Mouse (Mus musculus): ENCODE results near the gene Gm30191.
A peak's percentile ranks its signal among the peaks of the same experiment; 100 is the strongest.

The Gm30191 gene

DNA sequence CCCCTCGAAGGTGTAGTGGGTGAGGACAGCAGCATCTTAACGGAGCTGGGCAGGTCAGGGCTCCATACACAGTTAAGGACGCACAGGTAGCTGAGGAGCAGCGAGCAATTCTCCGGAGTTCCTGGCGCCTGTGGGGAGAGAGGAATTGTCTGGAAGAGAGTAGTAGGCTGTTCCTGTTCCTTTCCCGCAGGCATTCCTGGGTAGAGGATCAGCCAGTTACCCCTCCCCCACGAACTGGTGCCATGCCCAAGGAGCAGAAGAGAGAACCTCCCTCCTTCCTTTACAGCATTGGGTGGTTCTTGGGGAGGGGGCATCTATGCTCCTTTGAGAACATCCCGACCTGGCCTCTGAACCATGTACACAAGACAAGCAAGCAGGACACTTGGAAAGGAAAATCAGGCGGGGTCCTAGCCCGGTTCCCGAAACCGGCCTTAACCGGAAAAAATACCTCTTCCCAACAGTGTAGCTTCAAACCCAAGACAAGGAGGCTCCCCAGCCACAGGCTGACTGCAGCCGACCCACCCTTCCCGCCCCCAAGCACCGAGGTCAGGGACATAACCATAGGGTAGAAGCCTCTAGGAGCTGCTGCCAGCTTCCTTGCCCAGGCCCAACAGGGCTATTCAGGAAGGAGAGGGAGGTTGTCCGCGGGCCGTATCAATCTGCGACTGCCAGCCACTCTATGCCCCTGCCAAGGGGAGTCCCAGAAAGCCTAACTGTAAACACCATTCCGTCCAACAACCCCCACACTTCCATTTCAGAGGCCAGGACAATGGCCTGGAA lies 5.6 kb downstream of the Gm30191 start:
- DNase-seq, result no peak

DNA sequence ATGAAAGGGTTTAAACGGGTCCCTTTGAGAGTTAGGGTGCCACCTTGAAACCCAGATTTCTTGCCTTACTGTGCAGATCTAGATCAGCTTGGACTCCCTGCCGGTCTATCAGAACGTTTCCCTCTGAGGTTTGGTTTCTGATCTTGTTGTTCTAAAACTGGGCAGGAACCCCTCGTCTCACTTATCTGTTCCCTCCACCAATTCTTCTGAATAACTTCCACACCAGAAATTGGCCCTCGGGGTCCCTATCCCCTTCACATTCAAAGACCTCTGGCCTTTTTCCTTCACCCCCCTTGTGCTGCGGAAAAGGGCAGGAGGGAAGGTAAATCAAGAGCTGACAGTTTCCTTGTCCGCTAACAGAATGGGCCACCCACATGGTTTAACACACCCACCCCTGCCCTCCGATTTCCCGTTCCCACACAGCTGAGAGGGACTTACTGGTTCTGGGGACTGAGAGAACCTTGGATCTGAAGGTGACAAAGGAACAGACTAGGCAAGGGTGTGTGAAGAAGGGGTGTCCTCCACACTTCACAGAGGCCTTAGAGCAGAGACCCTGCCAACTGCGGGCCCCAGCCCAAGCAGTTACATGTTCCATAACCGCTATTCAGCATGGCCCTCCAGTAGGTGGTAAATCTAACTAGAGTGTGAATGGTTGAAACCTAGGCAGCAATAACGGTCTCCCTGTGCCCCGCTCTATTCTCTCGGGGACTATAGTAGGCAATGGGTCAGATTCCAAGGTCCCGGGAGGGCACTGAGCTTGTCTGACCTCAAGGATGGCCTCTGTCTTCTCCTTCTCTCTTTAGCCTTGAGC lies 6.4 kb downstream of the Gm30191 start:
- no peak for DNase-seq

DNA sequence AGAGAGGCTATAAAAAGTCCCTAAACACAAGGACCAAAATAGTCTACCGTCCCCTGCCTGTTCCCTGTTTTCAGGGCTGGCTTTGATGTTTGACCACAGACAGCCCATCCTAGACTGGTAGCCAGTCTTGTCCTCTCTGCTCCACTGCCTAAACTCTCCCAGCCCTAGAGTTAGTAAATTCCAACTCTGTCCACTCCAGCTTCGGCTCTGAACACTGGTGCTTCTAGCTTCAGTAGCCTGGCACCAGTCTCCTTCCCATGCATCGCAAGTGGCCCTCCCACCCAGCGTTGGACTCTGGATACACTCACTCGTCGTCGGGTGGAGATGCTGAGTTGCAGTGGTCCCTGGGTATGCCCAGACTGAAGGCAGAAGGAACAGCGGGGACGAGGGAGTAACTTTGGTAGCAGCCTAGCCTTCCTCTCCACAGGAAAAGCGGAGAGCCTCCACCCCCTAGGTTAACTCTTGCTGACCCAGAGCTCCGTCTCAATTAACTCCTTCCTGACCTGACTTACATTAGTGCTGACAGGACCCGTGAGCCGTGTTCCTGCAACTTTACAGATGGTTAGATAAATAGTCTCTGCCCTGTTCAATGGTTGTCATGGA lies 7.1 kb downstream of the Gm30191 start, which contains the start of gene Grrp1:
Gene Grrp1 (minus strand): TSS at position 385 of the 603 bp plus-strand sequence.
- DNase-seq, result no peak

DNA sequence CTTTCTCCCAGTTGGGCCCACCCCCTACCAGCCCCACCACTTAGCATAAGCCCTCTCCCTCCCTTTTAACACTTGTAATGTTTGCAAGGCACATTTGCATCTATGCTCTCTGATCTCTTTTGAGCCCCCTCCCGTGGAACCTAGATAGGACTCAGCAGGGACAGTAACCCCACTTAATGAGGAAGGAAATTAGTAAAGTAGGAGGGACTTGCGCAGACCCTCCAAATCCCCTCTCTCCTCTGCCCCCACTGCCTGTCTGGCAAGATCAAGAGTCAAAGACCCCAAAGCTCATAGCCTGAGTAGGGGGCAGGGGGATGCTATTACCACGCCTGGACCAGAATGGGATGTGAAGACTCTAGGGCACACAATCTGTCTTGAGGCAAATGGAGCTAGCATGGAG lies 8.1 kb downstream of the Gm30191 start:
- no peak for DNase-seq

DNA sequence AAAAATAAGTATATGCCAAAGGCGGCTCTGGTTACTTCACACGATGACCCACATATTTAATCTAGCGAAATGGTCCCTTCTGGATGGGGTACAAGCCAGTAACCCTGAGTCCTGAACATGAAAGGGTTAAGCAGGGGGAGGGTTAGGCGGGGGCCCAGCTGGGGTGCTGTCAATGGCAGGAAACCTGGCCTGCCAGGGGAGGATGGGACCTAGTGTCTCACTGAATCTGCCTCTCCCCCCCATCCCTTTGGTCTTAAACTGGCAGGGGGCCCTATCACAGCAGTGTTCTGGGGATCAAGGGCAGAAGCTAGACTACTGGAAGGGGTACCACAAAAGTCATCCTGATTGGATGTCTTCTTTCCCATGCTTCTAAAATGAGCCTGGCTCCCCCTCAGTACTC lies 9.1 kb downstream of the Gm30191 start:
- peak; percentile 72 for DNase-seq

DNA sequence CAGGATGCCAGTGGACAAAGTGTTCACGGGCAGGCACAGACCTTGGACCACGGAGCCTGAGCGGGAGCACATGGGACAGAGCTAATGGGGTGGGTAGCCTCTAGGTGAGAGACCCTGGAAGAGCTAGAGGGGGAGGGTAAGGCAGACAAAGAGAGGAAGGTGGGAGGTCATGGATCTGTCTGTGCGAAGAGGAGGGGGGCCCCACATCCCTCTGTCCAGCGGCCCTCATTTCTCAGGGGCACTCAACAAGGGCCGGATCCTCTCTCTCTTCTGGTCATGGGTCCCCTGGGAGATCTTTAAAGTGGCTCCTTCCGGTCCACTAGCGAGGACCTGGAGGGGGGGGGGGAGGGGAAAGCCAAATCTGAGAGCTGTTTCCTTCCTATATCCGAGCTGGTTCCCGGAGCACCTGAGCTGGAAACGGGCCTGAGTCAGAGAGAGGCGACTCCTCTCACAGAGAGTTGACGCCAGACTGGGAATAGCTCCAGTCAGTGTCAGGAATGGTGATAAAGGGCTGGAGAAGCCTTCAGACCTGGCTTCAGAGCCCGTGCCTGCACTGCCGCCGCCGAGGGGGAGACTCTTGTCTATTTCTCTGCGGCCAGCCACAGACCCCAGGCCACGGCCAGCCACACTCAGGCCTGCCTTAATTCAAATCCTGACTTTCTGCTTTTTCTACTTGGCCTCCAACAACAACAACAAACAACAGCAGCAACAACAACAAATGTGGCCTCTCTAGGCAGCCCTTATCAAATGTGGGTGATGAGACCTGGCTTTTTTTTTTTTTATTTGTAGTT lies 9.9 kb downstream of the Gm30191 start:
- DNase-seq, result no peak

DNA sequence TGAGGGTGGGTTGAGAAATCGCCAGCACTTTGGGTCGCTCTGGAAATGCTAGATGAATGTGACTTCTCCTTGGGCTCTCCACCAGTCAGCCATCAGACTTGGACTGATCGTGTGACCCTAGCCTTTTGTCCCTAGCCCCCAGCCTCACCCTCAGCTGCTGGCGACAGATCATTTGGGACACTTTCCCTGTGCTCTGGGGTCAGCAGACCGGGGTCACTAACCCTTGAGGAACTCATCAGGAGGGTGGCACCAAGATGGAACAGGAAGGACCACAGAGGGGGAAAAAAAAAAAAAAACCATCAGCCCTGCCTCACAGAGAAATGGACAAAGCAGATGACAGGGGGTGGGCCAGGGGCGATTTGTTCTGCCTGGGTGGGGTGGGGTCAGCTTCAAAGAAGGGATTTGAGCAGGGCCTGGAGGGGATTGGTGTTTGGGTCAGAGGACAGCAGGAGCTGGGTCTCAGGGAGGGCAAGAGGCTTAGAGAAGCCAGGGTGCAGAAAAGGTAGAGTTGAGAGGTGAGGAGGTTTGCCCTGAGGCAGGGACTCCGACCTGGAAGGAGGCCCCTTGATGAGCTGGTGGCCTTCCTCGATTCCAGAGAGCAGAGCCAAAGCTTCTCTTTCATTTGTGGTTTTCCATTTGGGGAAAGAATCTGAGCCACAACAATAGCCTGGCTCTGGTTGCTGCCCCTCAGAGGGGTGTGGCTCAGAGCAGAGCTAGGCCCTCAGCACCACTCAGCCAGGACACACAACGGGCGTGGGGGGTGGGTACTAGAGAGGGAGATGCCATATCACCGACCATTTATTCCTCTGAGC lies 10.7 kb downstream of the Gm30191 start:
- DNase-seq, result no peak

DNA sequence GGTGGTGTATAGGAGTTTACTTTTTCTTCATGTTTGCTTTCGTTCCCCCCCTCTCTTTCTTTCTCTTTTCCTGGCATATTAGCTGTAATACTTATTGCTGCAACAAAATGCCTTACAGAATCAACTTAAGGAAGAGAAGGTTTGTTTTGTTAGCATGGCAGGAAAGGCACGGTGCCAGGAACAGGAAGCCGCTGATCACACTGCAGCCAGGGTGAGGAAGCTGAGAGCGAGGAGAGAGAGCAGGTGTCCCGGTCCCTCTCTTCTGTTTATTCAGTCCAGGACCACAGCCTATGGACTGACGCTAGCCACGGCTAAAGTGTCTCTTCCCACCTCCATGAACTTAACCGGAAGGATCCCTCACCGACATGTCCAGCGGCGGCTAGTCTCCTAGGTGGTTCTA lies 11.6 kb downstream of the Gm30191 start:
- DNase-seq, result peak; percentile 60

DNA sequence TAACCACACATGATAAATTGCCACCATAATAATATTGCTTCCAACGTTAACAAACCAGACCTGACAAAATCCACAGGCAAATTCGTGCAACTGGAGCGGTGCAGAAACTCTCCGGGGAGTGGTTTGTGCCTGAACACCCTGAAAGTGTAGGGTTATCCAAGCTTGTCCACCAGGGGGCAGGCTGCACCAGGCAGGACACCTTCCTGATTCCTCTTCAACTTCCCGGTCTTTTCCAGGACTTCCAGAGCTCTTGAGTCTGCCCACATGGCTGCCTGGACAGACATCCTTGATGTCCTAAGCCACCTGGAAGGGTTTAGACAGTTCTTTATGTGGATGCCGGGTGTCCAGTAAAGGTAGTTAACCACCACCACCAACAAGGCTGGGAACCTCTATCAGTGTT lies 16.5 kb downstream of the Gm30191 start:
- DNase-seq, result peak; percentile 79

DNA sequence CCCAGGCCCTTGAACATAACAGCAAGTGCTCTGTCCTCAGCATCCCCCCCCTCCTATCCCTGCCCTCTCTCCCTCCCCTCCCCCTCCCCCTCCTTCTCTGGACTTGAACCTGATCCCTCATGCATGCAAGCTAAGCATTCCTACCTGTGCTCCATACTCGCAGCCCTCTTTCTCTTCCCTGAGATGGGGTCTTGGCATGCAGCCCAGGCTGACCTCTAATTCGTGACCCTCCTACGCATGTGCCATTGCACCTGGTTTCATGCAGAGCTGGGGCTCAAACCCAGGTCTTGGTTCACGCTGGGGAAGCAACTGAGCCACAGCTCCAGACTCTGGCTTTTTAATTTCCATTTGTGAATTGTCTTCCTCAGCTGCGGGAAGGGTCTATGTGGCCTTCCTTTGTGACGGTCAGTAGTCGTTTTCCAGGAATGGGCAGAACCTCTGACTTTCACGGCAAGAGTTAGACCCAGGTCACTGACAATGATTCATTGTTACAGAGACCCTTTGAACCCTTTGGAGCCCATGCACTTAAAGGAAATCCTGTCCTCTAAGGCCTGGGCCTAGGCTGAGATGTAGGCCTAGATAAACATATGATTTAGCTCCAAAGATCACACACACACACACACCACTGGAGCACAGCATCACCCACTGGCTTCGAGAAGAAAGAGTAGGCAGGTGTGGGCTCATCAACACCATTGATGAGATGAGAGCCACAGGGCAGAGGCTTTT lies 19.3 kb downstream of the Gm30191 start:
- DNase-seq, result no peak

DNA sequence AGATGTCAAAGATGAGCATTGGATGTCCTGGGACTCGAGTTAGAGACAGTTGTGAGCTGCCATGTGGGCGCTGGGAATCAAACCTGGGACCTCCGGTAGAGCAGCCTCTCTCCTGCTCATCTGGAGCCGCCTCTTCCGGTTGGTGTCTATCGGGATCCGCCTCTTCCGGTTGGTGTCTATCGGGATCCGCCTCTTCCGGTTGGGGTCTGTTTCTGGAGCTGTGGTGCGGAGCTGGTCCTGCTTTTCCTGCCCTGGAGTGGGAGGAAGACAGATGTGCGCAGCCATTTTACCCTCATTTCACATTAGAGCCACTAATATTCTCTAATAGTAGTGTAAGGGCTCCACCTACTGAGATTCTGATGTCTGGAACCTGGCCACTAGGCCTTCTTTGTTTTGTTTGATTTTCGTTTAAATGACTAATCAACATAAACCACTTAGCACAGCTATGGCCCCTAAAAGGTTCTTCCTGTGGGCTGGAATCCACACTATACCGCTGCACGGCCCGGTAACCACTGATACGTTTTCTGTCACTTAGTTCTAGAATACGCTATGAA lies 21.4 kb downstream of the Gm30191 start:
- DNase-seq, result peak; percentile 10

DNA sequence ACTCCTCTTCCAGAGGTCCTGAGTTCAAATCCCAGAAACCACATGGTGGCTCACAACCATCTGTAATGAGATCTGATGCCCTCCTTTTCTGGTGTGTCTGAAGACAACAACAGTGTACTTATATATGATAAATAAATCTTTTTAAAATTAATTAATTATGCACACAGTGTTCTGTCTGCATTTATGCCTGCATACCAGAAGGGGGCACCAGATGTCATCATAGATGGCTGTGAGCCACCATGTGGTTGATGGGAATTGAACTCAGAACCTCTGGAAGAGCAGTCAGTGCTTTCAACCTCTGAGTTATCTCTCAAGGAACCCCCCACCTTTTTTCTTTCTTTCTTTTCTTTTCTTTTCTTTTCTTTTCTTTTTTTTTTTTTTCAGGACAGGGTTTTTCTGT lies 22.9 kb downstream of the Gm30191 start:
- peak; percentile 25 for DNase-seq

DNA sequence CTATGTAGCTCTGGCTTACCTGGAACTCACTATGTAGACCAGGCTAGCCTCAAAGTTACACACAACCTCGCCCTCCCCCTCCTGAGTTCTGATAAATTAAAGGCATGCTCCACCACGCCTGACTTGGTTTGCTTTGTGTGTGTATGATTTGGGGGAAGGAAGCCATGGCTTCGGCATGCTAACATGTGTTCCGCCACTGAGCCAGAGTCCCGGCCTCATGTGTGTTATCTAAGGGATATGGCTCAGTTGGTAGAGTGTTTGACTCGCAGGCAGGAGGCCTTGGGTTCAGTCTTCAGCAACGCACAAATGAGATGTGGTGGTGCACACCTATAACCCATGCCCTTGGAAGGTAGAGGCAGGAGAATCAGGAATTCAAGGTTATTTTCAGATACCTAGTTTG lies 25.2 kb downstream of the Gm30191 start:
- DNase-seq, result peak; percentile 8

DNA sequence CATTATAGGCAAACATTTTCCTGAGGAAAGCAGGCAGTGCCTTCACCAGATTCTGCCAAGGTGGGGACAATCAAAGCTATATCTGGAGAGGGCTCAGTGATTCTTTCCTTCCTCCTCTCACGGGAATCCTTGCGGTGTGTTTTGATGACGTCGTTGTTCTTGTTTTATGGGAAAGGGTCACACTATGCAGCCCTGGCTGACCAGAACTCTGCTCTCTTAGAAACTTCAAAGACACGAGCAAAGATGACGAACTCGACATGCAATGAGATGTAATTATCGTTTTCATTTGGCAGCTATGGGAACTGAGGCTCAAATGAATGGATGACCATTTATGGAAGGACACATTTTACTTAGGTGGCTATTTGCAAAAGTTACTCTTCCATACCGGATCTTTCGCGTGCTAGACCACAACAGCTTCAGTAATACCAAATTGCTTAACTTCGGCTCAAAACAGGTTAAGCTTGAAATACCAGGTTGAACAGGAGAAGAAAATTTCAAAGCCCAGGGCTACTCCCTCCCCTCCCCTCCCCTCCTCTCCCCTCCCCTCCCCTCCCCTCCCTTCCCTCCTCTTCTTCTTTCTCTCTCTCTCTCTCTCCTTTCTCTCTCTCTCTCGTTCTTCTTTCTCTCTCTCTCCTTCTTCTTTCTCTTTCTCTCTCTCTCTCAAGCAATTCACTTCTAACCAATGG lies 26.1 kb downstream of the Gm30191 start:
- peak; percentile 13 for DNase-seq

DNA sequence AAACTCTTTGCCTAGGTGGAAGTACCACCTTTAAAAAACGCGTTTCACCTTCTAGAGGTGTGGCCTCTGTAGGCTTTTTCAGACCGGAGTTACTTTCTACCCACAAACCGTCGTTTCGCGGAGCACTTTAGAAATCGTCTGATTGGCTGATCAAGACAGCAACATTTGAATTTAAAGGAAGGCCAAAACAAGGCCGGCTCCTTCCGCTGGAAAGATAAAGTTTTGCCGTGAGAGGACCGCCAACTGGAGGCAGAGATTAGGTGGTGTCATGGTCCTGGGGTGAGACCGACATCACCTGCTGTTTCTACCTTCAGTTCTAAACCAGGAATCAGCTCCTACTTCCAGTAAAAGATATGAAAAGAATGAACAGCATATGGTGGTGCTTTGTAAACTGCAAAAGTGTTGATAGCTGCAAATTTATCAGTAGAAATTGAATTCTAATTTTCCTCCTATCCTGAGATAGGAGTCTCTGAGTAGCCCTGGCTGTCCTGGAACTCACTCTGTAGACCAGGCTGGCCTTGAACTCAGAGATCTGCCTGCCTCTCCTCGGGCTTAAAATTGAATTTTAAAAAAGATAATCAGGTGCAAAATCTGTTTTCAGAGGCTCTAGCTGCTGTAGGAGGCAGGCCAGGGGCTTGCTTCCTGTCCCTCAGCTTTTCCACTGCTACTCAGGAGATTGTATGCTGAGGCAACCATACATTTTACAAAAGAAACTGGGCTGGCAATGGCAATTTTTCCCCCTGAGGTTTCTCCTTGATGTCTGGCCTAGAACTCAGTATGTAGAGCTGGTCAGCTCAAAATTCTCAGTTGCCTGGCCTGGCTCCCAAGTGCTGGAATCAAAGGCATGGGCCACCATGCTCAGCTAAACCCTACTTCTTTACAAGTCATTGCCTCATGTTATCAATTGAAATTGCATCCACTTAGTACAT lies 26.9 kb downstream of the Gm30191 start:
- DNase-seq, result peak; percentile 68

DNA sequence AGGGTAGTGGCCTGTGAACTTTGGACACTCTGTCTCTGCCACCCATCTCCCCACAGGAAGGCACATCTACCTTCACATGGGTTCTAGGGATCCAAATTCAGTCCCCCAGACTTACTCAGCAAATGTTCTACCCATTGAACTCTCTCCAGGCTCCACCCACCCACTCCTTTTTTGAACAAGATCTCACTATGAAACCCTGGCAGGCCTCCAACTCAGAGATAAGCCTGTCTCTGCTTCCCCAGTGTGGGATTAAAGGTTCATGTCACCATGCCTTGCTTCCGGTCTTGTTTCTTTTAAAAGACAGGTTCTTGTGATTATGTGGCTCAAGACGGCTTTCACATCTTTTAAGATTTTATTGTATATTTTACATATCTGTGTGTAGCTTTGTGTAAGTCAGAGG lies 38.2 kb downstream of the Gm30191 start:
- DNase-seq, result no peak

DNA sequence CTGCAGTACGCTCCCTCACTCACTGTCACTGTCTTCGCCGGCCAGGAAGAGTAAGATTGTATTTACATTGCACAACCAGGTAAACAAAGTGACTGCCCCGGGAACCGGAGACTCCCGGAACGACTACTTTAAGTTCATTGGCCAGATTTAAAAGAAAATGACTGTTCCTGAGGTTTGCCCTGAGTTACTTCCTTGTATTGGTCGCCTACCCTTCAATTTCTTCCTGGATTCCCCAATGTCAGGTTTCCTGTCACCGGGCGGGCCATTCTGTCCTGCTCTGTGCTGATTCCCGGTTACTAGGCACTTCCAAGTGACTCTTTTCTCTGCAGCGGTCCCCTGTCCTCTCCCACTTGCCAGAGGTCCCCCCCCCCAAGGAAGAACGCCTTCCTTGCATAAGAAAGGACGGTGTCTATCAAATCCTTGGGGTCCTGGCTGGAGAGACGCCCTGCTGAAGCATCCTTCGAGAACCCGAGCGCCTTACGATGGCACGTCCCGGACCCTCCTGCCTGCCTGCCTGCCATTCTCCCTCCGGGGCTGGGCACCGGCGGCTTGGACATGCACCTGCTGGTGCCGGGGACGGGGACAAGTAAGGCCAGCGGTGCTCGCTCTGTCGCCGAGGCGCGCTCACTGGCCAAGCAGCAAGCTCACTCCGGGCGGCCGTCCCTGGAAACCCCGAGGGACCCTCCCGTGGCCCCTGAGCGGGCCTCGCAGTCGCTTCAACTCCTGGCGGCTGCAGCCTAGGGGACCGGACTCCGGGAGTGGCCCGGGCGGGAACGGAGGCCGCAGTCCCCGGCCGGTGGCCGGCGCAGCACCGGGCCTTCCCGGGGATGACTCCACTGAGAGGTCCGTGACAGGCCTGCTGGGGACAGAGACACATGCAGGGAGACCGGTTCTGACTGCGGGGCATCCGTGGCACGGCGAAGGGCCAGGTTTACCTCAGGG lies 39.8 kb downstream of the Gm30191 start:
- DNase-seq, result peak; percentile 62

DNA sequence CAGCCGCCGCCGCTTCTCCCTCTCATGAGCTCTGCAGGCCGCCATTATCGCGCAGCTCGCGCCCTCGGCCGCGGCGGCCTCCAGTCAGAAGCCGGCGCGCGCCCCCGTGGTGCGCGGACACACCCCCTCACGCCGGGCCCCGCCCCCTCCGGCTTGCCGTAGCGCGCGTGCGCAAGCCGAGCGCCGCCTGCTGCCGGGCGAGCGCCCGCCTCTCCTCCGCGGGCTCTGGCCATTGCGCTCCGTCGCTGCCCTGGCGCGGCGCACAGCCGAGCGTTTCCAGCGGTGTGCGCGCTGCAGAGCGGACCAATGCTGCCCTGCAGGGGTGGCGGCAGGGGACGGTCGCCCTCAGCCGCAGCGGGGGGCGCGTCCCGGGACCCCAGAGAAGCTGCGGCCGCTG lies 40.4 kb downstream of the Gm30191 start:
- DNase-seq, result peak; percentile 99

All from thymus, postnatal 4 days (tissue).